Mouse (Mus musculus) liver, adult 2 months (tissue): ENCODE measurements around the gene Prkca.

ENCODE experiments used
- CTCF ChIP-seq: fragments of 200-500 bp; IDR thresholded peaks from 2 replicates; pipeline ENCODE4 v1.5.1; 2011; ENCODE audit warnings: low read depth, low read length, control low read depth
- POLR2A ChIP-seq: fragments of 200-500 bp; IDR thresholded peaks from 2 replicates; pipeline ENCODE4 v1.6.1; 2011; ENCODE audit warnings: low read length, control low read depth; ENCODE audit not compliant: insufficient read depth; ENCODE audit errors: extremely low read depth

GRCm38 (mm10) chr11:108140028-108140427 is 203.7 kb downstream of the Prkca start:
- TF ChIP-seq POLR2A (no peak), CTCF (no peak)
